In genomic region chr19:38693769-38694168, GRCm38 (mm10) we compare ENCODE assay signal across 19 mouse cellular contexts.
"Had no signal": no experiment of that assay in that cellular context is flagged by ENCODE, and none has a peak within 500 bp of the region (broad histone marks: within the 10 kb centered on the region; RNA-seq: fewer than 3 reads in every experiment).

No protein-coding gene starts in this region.

- H3K9me3 ChIP-seq: intestine, embryonic 15.5 days; limb, embryonic 12.5 days; megakaryocyte, embryonic 14.5 days; midbrain, embryonic 10.5 days; midbrain, embryonic 13.5 days had no signal

- DNase-seq: kidney, adult 18-20 months; layer of hippocampus, adult 9-11 months; liver; liver, postnatal 0 days; lung, postnatal 10 days; lung, postnatal 36 days; thymus, adult 18-20 months; thymus, postnatal 36 days had no signal

- H3K36me3 ChIP-seq: intestine, embryonic 15.5 days; limb, embryonic 12.5 days; midbrain, embryonic 10.5 days; midbrain, embryonic 13.5 days had no signal

- H3K4me3 ChIP-seq: intestine, embryonic 15.5 days; layer of hippocampus, adult 2 months; left cerebral cortex, adult 2 months; limb, embryonic 12.5 days; megakaryocyte, embryonic 14.5 days; midbrain, embryonic 10.5 days; midbrain, embryonic 13.5 days had no signal

- H3K9ac ChIP-seq: intestine, embryonic 15.5 days; limb, embryonic 12.5 days; liver, embryonic 14.5 days; liver, postnatal 0 days; lung, embryonic 14.5 days; midbrain, embryonic 13.5 days had no signal

- H3K27me3 ChIP-seq: intestine, embryonic 15.5 days; limb, embryonic 12.5 days; megakaryocyte, embryonic 14.5 days; midbrain, embryonic 13.5 days had no signal

- H3K4me1 ChIP-seq: intestine, embryonic 15.5 days; limb, embryonic 12.5 days; megakaryocyte, embryonic 14.5 days; midbrain, embryonic 10.5 days; midbrain, embryonic 13.5 days had no signal

- H3K4me2 ChIP-seq: intestine, embryonic 15.5 days; limb, embryonic 12.5 days; lung, embryonic 14.5 days; midbrain, embryonic 13.5 days had no signal

- ATAC-seq: intestine, embryonic 15.5 days; liver, postnatal 0 days; midbrain, embryonic 13.5 days; midbrain, embryonic 16.5 days had no signal

- H3K27ac ChIP-seq: intestine, embryonic 15.5 days; kidney, postnatal 0 days; layer of hippocampus, adult 2 months; left cerebral cortex, adult 2 months; limb, embryonic 12.5 days; liver, embryonic 14.5 days; midbrain, embryonic 10.5 days; midbrain, embryonic 13.5 days had no signal
